Mouse (Mus musculus) T-cell, adult 2 months (primary cell): Measurements from ENCODE around the gene Grm6.

ENCODE experiments used
- DNase-seq: peaks from one replicate; pipeline ENCODE4 v3.0.0; 2022; ENCODE audit warnings: low spot score

Gene Grm6

GRCm38 (mm10) chr11:50850177-50850735, at the start of gene Grm6:
TSS of gene Grm6 (plus strand) at chr11:50850685.
- peak; percentile 37 for DNase-seq

GRCm38 (mm10) chr11:50814233-50814632, 36.3 kb upstream of the Grm6 start:
- DNase-seq: no peak

- no peak for DNase-seq
These were observed 24.3 kb upstream of the Grm6 start for GRCm38 (mm10) chr11:50826214-50826613.

GRCm38 (mm10) chr11:50827010-50827953, 23.2 kb upstream of the Grm6 start, which contains the start of gene Zfp354c:
TSS of gene Zfp354c (minus strand) at chr11:50827724.
- peak; percentile 81 for DNase-seq

GRCm38 (mm10) chr11:50835727-50836126, 14.8 kb upstream of the Grm6 start:
- peak; percentile 85 for DNase-seq

- peak; percentile 85 for DNase-seq
These were observed 9.3 kb upstream of the Grm6 start, which contains the start of gene Zfp879 for GRCm38 (mm10) chr11:50841023-50841735. TSS of gene Zfp879 (minus strand) at chr11:50841552.

GRCm38 (mm10) chr11:50845951-50846350, 4.5 kb upstream of the Grm6 start:
- DNase-seq: no peak

GRCm38 (mm10) chr11:50847047-50847446, 3.4 kb upstream of the Grm6 start:
- peak; percentile 34 for DNase-seq

- no peak for DNase-seq
These were observed 1.9 kb upstream of the Grm6 start for GRCm38 (mm10) chr11:50848520-50849137.

GRCm38 (mm10) chr11:50849310-50849709, 1.2 kb upstream of the Grm6 start:
- no peak for DNase-seq

GRCm38 (mm10) chr11:50850989-50851601, 610 bp downstream of the Grm6 start:
- DNase-seq: peak; percentile 39

- DNase-seq: no peak
These were observed 28.2 kb downstream of the Grm6 start for GRCm38 (mm10) chr11:50878641-50879040.

- peak; percentile 0 for DNase-seq
These were observed 33.3 kb downstream of the Grm6 start for GRCm38 (mm10) chr11:50883756-50884155.

GRCm38 (mm10) chr11:50886231-50886932, 35.9 kb downstream of the Grm6 start:
- no peak for DNase-seq

GRCm38 (mm10) chr11:50886933-50887293, 36.4 kb downstream of the Grm6 start:
- DNase-seq: no peak

GRCm38 (mm10) chr11:50887390-50888128, 37.1 kb downstream of the Grm6 start, which contains the start of gene Zfp454:
TSS of gene Zfp454 (minus strand) at chr11:50887651.
- peak; percentile 1 for DNase-seq

GRCm38 (mm10) chr11:50892441-50892840, 42.0 kb downstream of the Grm6 start:
- DNase-seq: no peak

GRCm38 (mm10) chr11:50897359-50897758, 46.9 kb downstream of the Grm6 start:
- DNase-seq: no peak

GRCm38 (mm10) chr11:50908136-50908535, 57.7 kb downstream of the Grm6 start:
- DNase-seq: no peak

GRCm38 (mm10) chr11:50913301-50913700, 62.8 kb downstream of the Grm6 start:
- no peak for DNase-seq
